15 mouse cellular contexts compared by ENCODE assay signal in the genomic region with DNA sequence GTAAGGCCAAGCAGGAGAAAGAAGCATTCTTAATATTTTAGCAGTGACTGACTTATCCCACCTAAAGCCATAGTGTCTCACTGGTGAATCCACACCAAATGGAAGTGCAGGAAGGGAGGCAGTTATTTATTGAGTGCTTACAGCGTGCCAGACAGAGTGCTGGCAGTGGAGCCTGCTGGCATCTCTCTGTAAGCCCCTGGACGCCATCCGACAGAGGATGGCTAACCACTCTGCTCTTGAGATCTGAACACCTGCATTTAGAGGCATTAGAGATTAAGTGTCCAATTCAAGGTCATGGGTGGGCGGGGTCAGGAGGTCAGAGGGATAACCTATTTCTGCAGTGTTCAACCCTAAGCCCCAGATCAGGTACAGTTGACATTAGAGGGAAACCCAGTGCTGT. TPM values are rescaled to one million over a fixed set of nuclear protein-coding genes. Genes with fewer than 3 reads are reported as not detected.
DNase-seq lines count a peak whose midpoint lies in the region; ATAC-seq and TF ChIP-seq lines count a peak whose summit lies in the region.
"Had no signal": no experiment of that assay in that cellular context is flagged by ENCODE, and none has a peak within 500 bp of the region (broad histone marks: within the 10 kb centered on the region; RNA-seq: fewer than 3 reads in every experiment).

No protein-coding gene starts in this region.

- no peak for ATAC-seq in forebrain, embryonic 16.5 days
- no peak for ATAC-seq in midbrain, postnatal 0 days (ENCODE audit: low FRiP score)
- no peak for ATAC-seq in kidney, embryonic 16.5 days (ENCODE audit: low FRiP score, low TSS enrichment)

- WGBS in forebrain, embryonic 16.5 days: 48% methylated on average over 4 of the region's 4 CpGs
- WGBS in midbrain, postnatal 0 days: 68% methylated on average over 4 of the region's 4 CpGs
- WGBS in kidney, embryonic 16.5 days: 66% methylated on average over 4 of the region's 4 CpGs

- H3K4me2 ChIP-seq in forebrain, embryonic 16.5 days (ENCODE audit: low read length): peak overlapping the region; percentile 14; the same call in 1 of the 2 replicates
- H3K4me2 ChIP-seq in midbrain, postnatal 0 days (ENCODE audit: low read depth, low read length, poor library complexity, severe bottlenecking): peak overlapping the region; percentile 92
- no peak overlapping the region for H3K4me2 ChIP-seq in kidney, embryonic 16.5 days (replicated peaks; ENCODE audit: low read depth, low read length)
- H3K4me2 ChIP-seq: embryonic facial prominence, embryonic 12.5 days; heart, embryonic 12.5 days; intestine, embryonic 15.5 days had no signal

- peaks cover 28% of the 10 kb centered on the region for H3K4me1 ChIP-seq in forebrain, embryonic 16.5 days (replicated peaks; ENCODE audit: control insufficient read depth, insufficient read depth, low read length)
- H3K4me1 ChIP-seq in midbrain, postnatal 0 days (ENCODE audit: insufficient read depth, low read length): peaks cover 12% of the 10 kb centered on the region
- H3K4me1 ChIP-seq in kidney, embryonic 16.5 days (ENCODE audit: insufficient read depth, low read length): peaks cover 16% of the 10 kb centered on the region

- H3K27ac ChIP-seq in left cerebral cortex, adult 2 months: peak overlapping the region; percentile 92
- no peak overlapping the region for H3K27ac ChIP-seq in forebrain, embryonic 16.5 days (ENCODE audit: low read length)
- H3K27ac ChIP-seq in midbrain, postnatal 0 days (ENCODE audit: low read depth, low read length): no peak overlapping the region
- H3K27ac ChIP-seq in kidney, embryonic 16.5 days (ENCODE audit: low read length): no peak overlapping the region
- H3K27ac ChIP-seq: embryonic facial prominence, embryonic 12.5 days; intestine, embryonic 15.5 days; liver, embryonic 13.5 days had no signal

- H3K27me3 ChIP-seq in forebrain, embryonic 16.5 days (replicated peaks; ENCODE audit: control insufficient read depth, insufficient read depth, low read length): peaks cover 28% of the 10 kb centered on the region
- no peaks in the 10 kb centered on the region for H3K27me3 ChIP-seq in midbrain, postnatal 0 days (ENCODE audit: insufficient read depth, low read length)
- peaks cover 61% of the 10 kb centered on the region for H3K27me3 ChIP-seq in kidney, embryonic 16.5 days (ENCODE audit: insufficient read depth, low read length)

- no peak for TF ChIP-seq CTCF in left cerebral cortex, adult 2 months (IDR thresholded peaks at IDR 0.05)
- no peak for TF ChIP-seq CTCF in midbrain, postnatal 0 days (IDR thresholded peaks at IDR 0.05)

- no peaks in the 10 kb centered on the region for H3K9me3 ChIP-seq in forebrain, embryonic 16.5 days (ENCODE audit: control insufficient read depth, low read length)
- no peaks in the 10 kb centered on the region for H3K9me3 ChIP-seq in midbrain, postnatal 0 days (ENCODE audit: low read length)
- H3K9me3 ChIP-seq in kidney, embryonic 16.5 days (ENCODE audit: low read length): no peaks in the 10 kb centered on the region
- H3K9me3 ChIP-seq: embryonic facial prominence, embryonic 12.5 days; heart, embryonic 12.5 days; intestine, embryonic 15.5 days; liver, embryonic 13.5 days had no signal

- DNase-seq in cerebellum, postnatal 10 days: peak; percentile 62 to 70
- DNase-seq in cerebellum, adult 11 months: no peak
- DNase-seq in left cerebral cortex, adult 2 months (ENCODE audit: extremely low spot score in 1 of 2, low spot score in 2 of 2): no peak
- no peak for DNase-seq in left cerebral cortex, postnatal 4 days
- DNase-seq in midbrain, postnatal 0 days (ENCODE audit: low spot score): no peak
- DNase-seq: adrenal gland, postnatal 10 days; B cell, adult 2 months; layer of hippocampus, postnatal 36 days; liver, embryonic 13.5 days had no signal

- H3K36me3 ChIP-seq in forebrain, embryonic 16.5 days (ENCODE audit: control insufficient read depth, insufficient read depth): no peaks in the 10 kb centered on the region
- no peaks in the 10 kb centered on the region for H3K36me3 ChIP-seq in midbrain, postnatal 0 days (ENCODE audit: insufficient read depth, low read length)
- H3K36me3 ChIP-seq in kidney, embryonic 16.5 days (ENCODE audit: insufficient read depth, low read length): no peaks in the 10 kb centered on the region
- H3K36me3 ChIP-seq: embryonic facial prominence, embryonic 12.5 days; heart, embryonic 12.5 days; intestine, embryonic 15.5 days; liver, embryonic 13.5 days had no signal

- H3K9ac ChIP-seq in forebrain, embryonic 16.5 days (replicated peaks; ENCODE audit: low read depth, low read length): no peak overlapping the region
- H3K9ac ChIP-seq in midbrain, postnatal 0 days (replicated peaks; ENCODE audit: low read length, poor library complexity, severe bottlenecking): no peak overlapping the region; the same call in 1 of the 2 replicates
- no peak overlapping the region for H3K9ac ChIP-seq in kidney, embryonic 16.5 days (replicated peaks; ENCODE audit: low read length)
- H3K9ac ChIP-seq: embryonic facial prominence, embryonic 12.5 days; heart, embryonic 12.5 days; intestine, embryonic 15.5 days; liver, embryonic 13.5 days had no signal

- peak overlapping the region; percentile 80 for H3K4me3 ChIP-seq in left cerebral cortex, adult 2 months
- no peak overlapping the region for H3K4me3 ChIP-seq in forebrain, embryonic 16.5 days (replicated peaks; ENCODE audit: low read length)
- H3K4me3 ChIP-seq in midbrain, postnatal 0 days (ENCODE audit: low read depth, low read length): peak overlapping the region; percentile 76; the same call in 1 of the 2 replicates
- no peak overlapping the region for H3K4me3 ChIP-seq in kidney, embryonic 16.5 days (ENCODE audit: low read length)
- H3K4me3 ChIP-seq: embryonic facial prominence, embryonic 12.5 days; heart, embryonic 12.5 days; intestine, embryonic 15.5 days; liver, embryonic 13.5 days had no signal

- intact Hi-C loops in left cerebral cortex, adult 2 months (cut with DNase I): no loop called here
- intact Hi-C loops in left cerebral cortex, postnatal 4 days (cut with DNase I): no loop called here

RNA-seq across cellular contexts. Expression of a gene that starts 2.8 kb away (rescaled TPM):
- 100 to 1,000 TPM; 258 to 266 TPM for total RNA-seq in left cerebral cortex, adult 2 months (2021)
- 100 to 1,000 TPM; 134 to 144 TPM for total RNA-seq in left cerebral cortex, postnatal 4 days (2021)
- 3.9 and 5.5 TPM in 2 replicates for polyA plus RNA-seq in forebrain, embryonic 16.5 days (2015; fragmentation: Nextera tagmentation; extraction: Ambion mirVana)
- 118 and 123 TPM in 2 replicates for total RNA-seq in midbrain, postnatal 0 days (2014; rRNA removed)
- 17.8 and 20.5 TPM in 2 replicates for polyA plus RNA-seq in midbrain, postnatal 0 days (2015; fragmentation: Nextera tagmentation; extraction: Ambion mirVana)
- 0.11 and 0.13 TPM in 2 replicates for polyA plus RNA-seq in kidney, embryonic 16.5 days (2015; fragmentation: Nextera tagmentation; extraction: Ambion mirVana)
- total RNA-seq: megakaryocyte progenitor cell, adult 5-6 weeks had no signal

Comparison
In these comparisons a context has a peak if more than half of its experiments do, and no peak if none do; other contexts are left out.
1. DNase-seq: peak in cerebellum, postnatal 10 days (2 of 2); none in cerebellum, adult 11 months (single experiment), left cerebral cortex, adult 2 months (0 of 2), left cerebral cortex, postnatal 4 days (single experiment) and midbrain, postnatal 0 days (single experiment).
2. H3K4me3 ChIP-seq: peak in left cerebral cortex, adult 2 months (single experiment) and midbrain, postnatal 0 days (single experiment); none in forebrain, embryonic 16.5 days (single experiment) and kidney, embryonic 16.5 days (single experiment).